Mouse (Mus musculus): ENCODE measurements around the gene G430095P16Rik. TPM values are rescaled to one million over a fixed set of nuclear protein-coding genes. Genes with fewer than 3 reads are reported as not detected.

The G430095P16Rik gene
- polyA plus RNA-seq, 1 experiment from 2014 or later: 3.7 TPM

DNA sequence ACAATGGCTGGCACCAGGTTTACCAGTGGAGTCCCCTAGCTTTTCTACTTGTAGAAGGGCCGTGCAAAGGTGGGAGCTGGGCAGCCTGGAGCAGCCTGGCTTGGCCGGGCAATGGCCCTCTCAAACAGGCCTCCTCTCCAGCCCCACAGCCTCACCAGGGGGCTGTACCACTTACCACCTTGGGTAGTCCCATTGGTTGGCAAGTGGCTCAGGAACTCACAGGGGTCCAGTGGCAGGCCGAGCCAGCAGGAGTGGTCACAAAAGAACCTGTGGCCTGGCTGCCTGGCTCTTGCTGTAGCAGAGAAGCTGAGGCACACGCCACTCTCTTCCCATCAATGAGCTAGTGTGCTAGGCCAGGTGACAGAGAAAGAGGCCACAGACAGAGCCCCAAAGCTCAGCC, 8.6 kb upstream of the G430095P16Rik start:
- Histone ChIP-seq H3K4me3 (replicated peaks) (no peak overlapping the region), H3K36me3 (no peaks in the 10 kb centered on the region), H3K4me1 (replicated peaks) (peaks cover 30% of the 10 kb centered on the region), H3K27me3 (replicated peaks) (peaks cover 40% of the 10 kb centered on the region), H3K4me2 (replicated peaks) (no peak overlapping the region), H3K27ac (0 out of 2 replicates have a peak overlapping the region, but pooled peaks have one; percentile 41), H3K9me3 (no peaks in the 10 kb centered on the region), H3K9ac (no peak overlapping the region)
- WGBS: 77% methylated on average over 4 of the region's 4 CpGs
- ATAC-seq: no peak

DNA sequence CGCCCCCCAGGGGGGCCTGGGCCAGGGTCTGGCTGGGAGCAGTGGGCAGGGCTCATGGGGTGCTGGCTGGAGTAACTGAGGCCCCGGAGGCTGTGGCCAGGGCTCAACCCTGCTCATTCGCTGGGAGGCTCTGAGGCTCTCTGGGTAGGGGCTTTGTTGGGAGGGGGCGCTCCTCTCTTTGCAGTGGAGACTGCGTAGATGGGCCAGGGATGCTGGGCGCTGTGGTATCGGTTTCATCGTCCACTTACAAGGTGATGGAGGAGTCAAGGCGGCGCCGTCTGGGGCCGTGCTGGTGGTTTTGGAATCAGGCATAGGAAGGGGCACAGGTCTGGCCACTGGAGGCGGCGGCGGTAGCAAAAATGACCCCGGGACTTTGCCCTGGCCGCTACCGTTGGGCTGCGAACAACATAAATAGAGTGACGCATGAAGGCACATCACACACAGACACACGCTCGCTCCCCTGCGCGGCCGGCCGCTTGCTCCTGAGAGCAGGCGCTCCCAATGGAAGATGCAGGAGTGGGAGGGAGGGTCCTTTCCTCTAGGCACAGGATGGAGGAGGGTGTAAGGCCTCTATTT, 6.8 kb upstream of the G430095P16Rik start:
- Histone ChIP-seq H3K27me3 (replicated peaks) (peaks cover 43% of the 10 kb centered on the region), H3K9me3 (no peaks in the 10 kb centered on the region), H3K4me1 (replicated peaks) (peaks cover 30% of the 10 kb centered on the region), H3K27ac (no peak overlapping the region), H3K9ac (peak overlapping the region; percentile 17; the same call in 1 of the 2 replicates), H3K4me2 (replicated peaks) (0 out of 2 replicates have a peak overlapping the region, but pooled peaks have one; percentile 17), H3K4me3 (replicated peaks) (no peak overlapping the region), H3K36me3 (no peaks in the 10 kb centered on the region)
- ATAC-seq: no peak
- WGBS: 25% methylated on average over 27 of the region's 27 CpGs

DNA sequence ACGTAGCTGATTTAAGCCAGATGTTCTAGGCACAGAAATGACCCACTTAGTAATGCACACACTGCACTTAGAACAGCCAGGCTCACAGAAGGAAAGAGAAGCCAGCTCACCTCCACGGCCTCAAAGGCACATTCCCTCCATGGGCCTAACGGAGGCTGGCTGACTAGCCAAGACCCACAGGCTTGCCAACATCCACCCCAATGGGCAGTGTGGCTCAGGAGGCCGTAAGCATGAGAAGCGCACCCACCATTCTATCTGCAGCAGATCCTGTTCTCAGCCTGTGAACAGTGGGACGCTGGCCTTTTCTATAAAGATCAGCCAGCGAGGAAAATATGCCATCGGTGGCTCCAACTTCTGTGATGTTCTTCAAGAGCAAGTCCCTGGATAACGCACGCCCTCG, 6.0 kb upstream of the G430095P16Rik start:
- no peak for ATAC-seq
- WGBS: 89% methylated on average over 11 of the region's 11 CpGs
- Histone ChIP-seq H3K9me3 (no peaks in the 10 kb centered on the region), H3K4me2 (replicated peaks) (no peak overlapping the region), H3K4me1 (replicated peaks) (peaks cover 27% of the 10 kb centered on the region), H3K9ac (no peak overlapping the region), H3K36me3 (no peaks in the 10 kb centered on the region), H3K4me3 (replicated peaks) (no peak overlapping the region), H3K27ac (no peak overlapping the region), H3K27me3 (replicated peaks) (peaks cover 36% of the 10 kb centered on the region)

DNA sequence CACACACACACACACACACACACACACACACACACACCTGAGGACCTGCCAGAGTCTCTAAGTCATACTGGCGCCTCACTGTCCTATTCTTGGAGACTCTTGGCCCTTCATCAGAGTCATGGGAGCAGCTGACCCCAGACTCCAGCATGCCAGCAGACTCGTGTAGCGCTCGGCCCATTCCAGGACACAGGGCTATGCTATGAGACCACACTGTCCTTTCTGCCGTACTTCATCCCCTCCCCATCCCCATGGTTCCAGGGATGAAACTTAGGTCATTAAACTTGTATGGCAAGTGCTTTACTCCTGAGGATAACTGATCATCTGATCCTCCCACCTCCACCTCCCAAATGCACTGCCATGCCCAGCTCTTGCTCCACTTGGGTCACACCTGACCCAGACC, 4.3 kb upstream of the G430095P16Rik start:
- no peak overlapping the region for H3K4me2 ChIP-seq (replicated peaks)
- peaks cover 29% of the 10 kb centered on the region for H3K4me1 ChIP-seq (replicated peaks)
- H3K36me3 ChIP-seq: no peaks in the 10 kb centered on the region
- no peak overlapping the region for H3K27ac ChIP-seq
- H3K9me3 ChIP-seq: no peaks in the 10 kb centered on the region
- peaks cover 36% of the 10 kb centered on the region for H3K27me3 ChIP-seq (replicated peaks)
- no peak overlapping the region for H3K9ac ChIP-seq
- no peak for ATAC-seq
- WGBS: 85% methylated on average over 5 of the region's 5 CpGs
- no peak overlapping the region for H3K4me3 ChIP-seq (replicated peaks)

DNA sequence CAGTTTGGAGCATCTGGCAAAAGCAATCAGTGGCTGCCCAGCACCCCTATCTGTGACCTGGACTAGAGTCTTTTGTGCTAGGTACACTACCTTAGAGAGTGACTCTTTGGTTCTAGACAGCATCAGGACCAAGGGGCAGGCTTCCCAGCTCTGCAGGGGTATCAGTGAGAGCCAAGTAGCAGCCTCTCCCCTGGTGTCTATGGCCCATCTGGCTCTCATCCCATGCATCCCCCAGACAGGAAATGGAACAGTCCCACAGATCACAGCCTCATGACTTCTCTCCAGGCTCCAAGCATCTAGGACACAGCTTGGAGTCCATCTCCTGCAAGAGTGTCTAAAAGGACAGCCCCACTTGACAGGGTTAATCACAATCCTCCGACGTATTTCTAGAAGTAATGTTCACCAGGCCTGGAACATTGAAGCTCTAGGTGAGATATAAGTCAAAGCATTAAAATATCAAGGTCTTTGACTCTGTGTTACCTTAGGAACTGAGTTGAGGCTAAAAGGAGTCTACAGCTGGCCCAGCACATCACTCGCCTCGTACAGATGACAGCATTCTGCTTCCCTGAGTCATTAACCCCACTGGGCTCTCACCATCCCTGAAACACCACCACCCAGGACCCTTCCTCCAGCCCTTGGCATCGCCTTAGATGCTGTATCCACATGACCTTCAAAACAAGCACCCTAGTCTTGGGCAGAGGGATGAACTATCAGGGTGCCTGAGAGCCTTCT, 3.7 kb upstream of the G430095P16Rik start:
- Histone ChIP-seq H3K27ac (no peak overlapping the region), H3K9me3 (no peaks in the 10 kb centered on the region), H3K4me2 (replicated peaks) (no peak overlapping the region), H3K4me3 (replicated peaks) (no peak overlapping the region), H3K27me3 (replicated peaks) (peaks cover 36% of the 10 kb centered on the region), H3K9ac (no peak overlapping the region), H3K36me3 (no peaks in the 10 kb centered on the region), H3K4me1 (replicated peaks) (peaks cover 29% of the 10 kb centered on the region)
- WGBS: 66% methylated on average over 5 of the region's 5 CpGs
- no peak for ATAC-seq

DNA sequence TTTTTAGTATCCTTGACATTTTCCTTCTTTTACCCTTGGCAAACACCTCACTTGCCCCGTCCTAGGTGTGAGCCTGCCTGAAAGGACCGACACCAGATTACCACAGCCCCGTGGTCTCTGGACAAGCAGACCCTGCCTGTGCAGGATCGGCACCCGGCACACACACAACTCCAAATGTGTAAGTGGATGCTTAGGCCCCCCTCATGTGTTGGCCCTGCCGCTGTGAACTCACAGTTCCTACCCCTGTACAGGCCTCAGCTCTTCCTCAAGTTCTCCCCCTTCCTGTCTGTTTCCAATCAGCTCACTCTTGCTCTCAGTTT, 317 bp upstream of the G430095P16Rik start:
- Histone ChIP-seq H3K27me3 (replicated peaks) (peaks cover 11% of the 10 kb centered on the region; the same call in 1 of the 2 replicates), H3K36me3 (no peaks in the 10 kb centered on the region), H3K9me3 (no peaks in the 10 kb centered on the region), H3K9ac (0 out of 2 replicates have a peak overlapping the region, but pooled peaks have one; percentile 31), H3K4me2 (replicated peaks) (peak overlapping the region; percentile 44), H3K27ac (peak overlapping the region; percentile 93), H3K4me3 (replicated peaks) (0 out of 2 replicates have a peak overlapping the region, but pooled peaks have one; percentile 10), H3K4me1 (replicated peaks) (peaks cover 35% of the 10 kb centered on the region)
- WGBS: 52% methylated on average over 6 of the region's 6 CpGs
- no peak for ATAC-seq

DNA sequence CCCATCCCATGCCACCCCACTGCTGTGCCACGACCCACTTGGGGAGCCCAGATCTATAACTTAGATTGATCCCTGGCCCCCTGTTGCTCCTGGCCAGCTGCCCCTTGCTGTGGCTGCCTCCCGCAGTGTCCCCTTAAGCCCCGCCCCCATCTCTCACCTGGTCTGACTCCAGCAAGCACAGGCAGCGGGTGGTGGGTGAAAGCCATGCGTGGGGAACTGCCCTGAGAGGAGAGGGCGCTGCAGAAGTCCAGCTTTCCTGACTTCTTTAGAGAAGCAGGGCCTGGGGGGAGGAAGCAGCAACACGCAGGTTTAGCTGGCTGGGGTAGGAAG, 729 bp downstream of the G430095P16Rik start:
- Histone ChIP-seq H3K36me3 (no peaks in the 10 kb centered on the region), H3K9ac (peak overlapping the region; percentile 31), H3K4me3 (replicated peaks) (0 out of 2 replicates have a peak overlapping the region, but pooled peaks have one; percentile 3), H3K27ac (peak overlapping the region; percentile 93), H3K4me2 (replicated peaks) (peak overlapping the region; percentile 44), H3K9me3 (no peaks in the 10 kb centered on the region), H3K4me1 (replicated peaks) (peaks cover 35% of the 10 kb centered on the region), H3K27me3 (replicated peaks) (peaks cover 6% of the 10 kb centered on the region; the same call in 1 of the 2 replicates)
- WGBS: 38% methylated on average over 7 of the region's 7 CpGs
- no peak; the same call in none of the 2 replicates for ATAC-seq

DNA sequence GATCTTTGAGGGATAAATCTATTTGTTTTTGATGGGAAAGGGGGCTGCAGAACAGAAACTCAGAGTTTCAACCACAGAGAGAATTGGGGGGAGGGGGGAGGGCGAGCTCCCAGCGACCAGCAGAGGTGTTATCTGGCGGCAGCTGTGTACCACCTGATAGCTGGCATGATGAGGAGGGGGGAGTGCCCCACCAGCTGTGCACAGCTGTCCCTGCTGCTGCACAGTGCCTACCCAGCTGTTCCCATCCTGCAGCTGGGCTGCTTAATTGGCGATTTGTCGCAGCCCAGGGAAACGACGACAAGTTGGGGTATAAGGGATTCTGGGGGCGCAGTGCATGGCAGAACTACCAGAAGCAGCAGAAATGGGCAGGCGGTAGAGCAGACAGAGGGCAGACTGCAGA, 1.9 kb downstream of the G430095P16Rik start:
- Histone ChIP-seq H3K4me3 (replicated peaks) (no peak overlapping the region), H3K27ac (no peak overlapping the region), H3K9ac (no peak overlapping the region), H3K9me3 (no peaks in the 10 kb centered on the region), H3K4me2 (replicated peaks) (no peak overlapping the region), H3K36me3 (no peaks in the 10 kb centered on the region), H3K4me1 (replicated peaks) (peaks cover 35% of the 10 kb centered on the region), H3K27me3 (replicated peaks) (peaks cover 6% of the 10 kb centered on the region; the same call in 1 of the 2 replicates)
- 50% methylated on average over 9 of the region's 9 CpGs for WGBS
- ATAC-seq: no peak

DNA sequence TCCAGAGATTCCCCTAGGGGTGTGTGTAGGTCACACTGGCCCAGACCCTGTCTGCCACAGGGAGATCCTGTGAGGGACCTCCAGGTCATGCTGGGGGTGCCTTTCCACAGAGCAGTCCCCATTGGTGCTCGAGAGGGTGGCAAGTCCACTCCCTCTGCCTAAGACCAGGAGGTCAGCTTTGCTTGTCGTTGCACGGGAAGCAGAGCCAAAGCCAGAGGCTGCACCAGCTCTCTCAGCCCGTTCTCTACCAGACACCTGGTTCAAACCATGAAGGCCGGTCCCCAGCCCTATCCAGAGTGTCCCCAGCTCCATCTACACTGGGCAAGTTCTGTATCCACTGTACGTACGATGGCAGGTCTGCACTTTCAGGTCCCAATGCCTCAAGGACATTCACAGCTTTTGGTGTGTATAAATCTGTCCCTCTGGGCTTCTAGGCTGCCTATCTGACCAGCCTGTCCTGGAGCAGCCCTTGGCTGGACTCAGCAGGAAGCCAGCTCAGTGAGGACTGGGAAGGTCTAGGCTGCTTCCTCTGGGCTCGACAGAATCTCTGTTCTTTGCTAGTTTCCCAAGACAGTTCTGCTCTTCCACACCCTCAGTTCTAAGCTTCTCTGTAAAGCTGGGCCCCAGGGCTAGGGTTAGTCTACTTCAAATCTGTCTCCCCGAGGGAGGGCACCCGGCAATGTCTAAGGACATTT, 2.6 kb downstream of the G430095P16Rik start:
- no peak for ATAC-seq
- no peaks in the 10 kb centered on the region for H3K36me3 ChIP-seq
- H3K9ac ChIP-seq: no peak overlapping the region
- no peak overlapping the region for H3K4me3 ChIP-seq (replicated peaks)
- no peak overlapping the region for H3K4me2 ChIP-seq (replicated peaks)
- 60% methylated on average over 10 of the region's 10 CpGs for WGBS
- H3K9me3 ChIP-seq: no peaks in the 10 kb centered on the region
- peaks cover 39% of the 10 kb centered on the region for H3K4me1 ChIP-seq (replicated peaks)
- 0 out of 2 replicates have a peak overlapping the region, but pooled peaks have one; percentile 1 for H3K27ac ChIP-seq
- H3K27me3 ChIP-seq (replicated peaks): peaks cover 4% of the 10 kb centered on the region; the same call in 1 of the 2 replicates

DNA sequence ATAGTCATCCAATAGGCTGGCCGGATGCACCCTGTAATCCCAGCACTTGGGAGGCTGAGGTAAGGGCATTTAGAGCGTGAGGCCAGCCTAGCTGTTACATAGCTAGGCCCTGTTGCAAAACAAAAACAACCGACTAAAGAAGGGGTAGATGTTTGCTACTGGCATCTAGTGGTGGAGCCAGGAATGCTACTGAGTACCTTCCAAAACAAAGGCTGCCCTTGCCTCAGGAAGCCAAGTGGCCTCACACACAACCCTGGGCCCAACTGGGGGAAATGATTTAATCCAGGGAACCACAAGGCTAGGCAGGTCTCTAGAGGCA, 3.1 kb downstream of the G430095P16Rik start:
- Histone ChIP-seq H3K9me3 (no peaks in the 10 kb centered on the region), H3K4me2 (replicated peaks) (no peak overlapping the region), H3K4me3 (replicated peaks) (no peak overlapping the region), H3K27ac (0 out of 2 replicates have a peak overlapping the region, but pooled peaks have one; percentile 1), H3K36me3 (no peaks in the 10 kb centered on the region), H3K27me3 (replicated peaks) (no peaks in the 10 kb centered on the region), H3K4me1 (replicated peaks) (peaks cover 44% of the 10 kb centered on the region), H3K9ac (no peak overlapping the region)
- WGBS: 44% methylated on average over 3 of the region's 3 CpGs
- ATAC-seq: no peak

DNA sequence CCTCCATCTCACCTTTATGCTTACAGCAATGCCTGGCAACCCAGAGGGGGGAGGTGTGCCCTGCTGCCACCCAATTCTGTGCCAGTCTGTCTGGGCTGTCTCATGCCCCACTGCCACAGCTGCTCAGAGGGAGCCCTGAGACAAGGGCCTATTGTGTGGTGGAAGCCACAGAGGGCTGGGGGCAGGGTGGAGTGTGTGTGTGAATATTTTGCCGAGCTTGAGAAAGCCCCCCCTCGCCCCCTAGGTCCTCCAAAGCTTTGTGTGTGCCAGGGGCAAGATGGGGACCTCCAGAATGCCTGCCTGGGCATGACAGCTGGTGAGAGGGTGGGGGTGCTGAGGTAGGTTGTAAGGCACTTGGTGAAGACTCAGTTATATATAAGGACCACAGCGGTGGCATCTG, 5.7 kb downstream of the G430095P16Rik start:
- Histone ChIP-seq H3K4me2 (replicated peaks) (no peak overlapping the region), H3K4me1 (replicated peaks) (peaks cover 54% of the 10 kb centered on the region), H3K36me3 (no peaks in the 10 kb centered on the region), H3K9me3 (no peaks in the 10 kb centered on the region), H3K4me3 (replicated peaks) (no peak overlapping the region), H3K9ac (no peak overlapping the region), H3K27ac (no peak overlapping the region), H3K27me3 (replicated peaks) (no peaks in the 10 kb centered on the region)
- ATAC-seq: no peak
- 76% methylated on average over 3 of the region's 3 CpGs for WGBS

DNA sequence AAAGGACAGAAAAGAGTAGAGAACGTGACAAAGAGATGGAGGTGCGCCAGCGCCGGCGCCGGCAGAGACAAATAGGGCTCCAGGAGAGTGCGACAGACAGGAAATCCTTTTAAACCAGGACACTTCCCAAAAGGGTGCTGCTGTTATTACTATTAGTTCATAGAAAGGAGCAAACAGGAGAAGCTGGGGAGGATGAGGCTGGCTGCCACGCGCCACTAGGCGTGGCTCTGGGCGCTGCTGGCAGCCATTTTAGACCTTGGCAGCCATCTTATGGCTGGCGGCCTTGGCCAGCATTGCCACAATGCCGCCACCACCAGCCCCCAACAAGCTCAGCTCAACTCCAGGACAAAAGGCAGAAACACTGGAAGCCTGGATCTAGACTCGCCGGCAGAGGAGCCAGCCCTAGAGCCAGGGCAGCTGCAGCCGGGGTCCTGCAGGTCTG, 7.1 kb downstream of the G430095P16Rik start:
- 0 out of 2 replicates have a peak, but pooled peaks cover 4% of the 10 kb centered on the region for H3K27me3 ChIP-seq (replicated peaks)
- H3K9me3 ChIP-seq: no peaks in the 10 kb centered on the region
- H3K4me2 ChIP-seq (replicated peaks): no peak overlapping the region
- peaks cover 42% of the 10 kb centered on the region for H3K4me1 ChIP-seq (replicated peaks)
- H3K4me3 ChIP-seq (replicated peaks): no peak overlapping the region
- WGBS: 89% methylated on average over 16 of the region's 16 CpGs
- H3K27ac ChIP-seq: 0 out of 2 replicates have a peak overlapping the region, but pooled peaks have one; percentile 41
- ATAC-seq: no peak
- H3K9ac ChIP-seq: no peak overlapping the region
- no peaks in the 10 kb centered on the region for H3K36me3 ChIP-seq
